Mouse (Mus musculus): ENCODE measurements around the gene Gm10553.
"Not testable (repeated sequence)": the region's sequence is repeated elsewhere in the genome, so short reads cannot be mapped to it uniquely, and the experiment has no call there.

Gm10553 gene

GRCm38 (mm10) chr1:85099864-85100263 lies at the start of gene Gm10553:
Gm10553 (plus strand) TSS chr1:85100164.
- DNase-seq (ENCODE audit: low spot score) = not testable (repeated sequence)

- DNase-seq (ENCODE audit: low spot score) = not testable (repeated sequence)
These were observed 28.3 kb upstream of the Gm10553 start for GRCm38 (mm10) chr1:85071690-85072089.

- DNase-seq (ENCODE audit: low spot score) = not testable (repeated sequence)
These were observed 26.9 kb upstream of the Gm10553 start for GRCm38 (mm10) chr1:85073099-85073498.

GRCm38 (mm10) chr1:85084803-85085202 lies 15.2 kb upstream of the Gm10553 start:
- DNase-seq (ENCODE audit: low spot score) = not testable (repeated sequence)

GRCm38 (mm10) chr1:85086211-85086610 lies 13.8 kb upstream of the Gm10553 start:
- not testable (repeated sequence) for DNase-seq (ENCODE audit: low spot score)

- not testable (repeated sequence) for DNase-seq (ENCODE audit: low spot score)
These were observed 7.8 kb upstream of the Gm10553 start for GRCm38 (mm10) chr1:85092169-85092568.

- not testable (repeated sequence) for DNase-seq (ENCODE audit: low spot score)
These were observed 6.9 kb upstream of the Gm10553 start for GRCm38 (mm10) chr1:85093011-85093572.

GRCm38 (mm10) chr1:85099081-85099480 lies 883 bp upstream of the Gm10553 start:
- not testable (repeated sequence) for DNase-seq (ENCODE audit: low spot score)

GRCm38 (mm10) chr1:85101754-85102153 lies 1.8 kb downstream of the Gm10553 start:
- not testable (repeated sequence) for DNase-seq (ENCODE audit: low spot score)

- peak; percentile 15 for DNase-seq (ENCODE audit: low spot score)
These were observed 5.4 kb downstream of the Gm10553 start for GRCm38 (mm10) chr1:85105336-85105735.

- DNase-seq (ENCODE audit: low spot score) = not testable (repeated sequence)
These were observed 6.0 kb downstream of the Gm10553 start for GRCm38 (mm10) chr1:85106013-85106412.

GRCm38 (mm10) chr1:85109753-85110152 lies 9.8 kb downstream of the Gm10553 start, which contains the start of gene A530032D15Rik:
A530032D15Rik (minus strand) TSS chr1:85109853.
- not testable (repeated sequence) for DNase-seq (ENCODE audit: low spot score)

- DNase-seq (ENCODE audit: low spot score) = not testable (repeated sequence)
These were observed 10.9 kb downstream of the Gm10553 start for GRCm38 (mm10) chr1:85110876-85111275.

GRCm38 (mm10) chr1:85111572-85111971 lies 11.6 kb downstream of the Gm10553 start:
- DNase-seq (ENCODE audit: low spot score) = not testable (repeated sequence)

- DNase-seq (ENCODE audit: low spot score) = not testable (repeated sequence)
These were observed 12.3 kb downstream of the Gm10553 start for GRCm38 (mm10) chr1:85112266-85112665.

- not testable (repeated sequence) for DNase-seq (ENCODE audit: low spot score)
These were observed 12.9 kb downstream of the Gm10553 start for GRCm38 (mm10) chr1:85112889-85113288.

GRCm38 (mm10) chr1:85114078-85114477 lies 14.1 kb downstream of the Gm10553 start:
- not testable (repeated sequence) for DNase-seq (ENCODE audit: low spot score)

GRCm38 (mm10) chr1:85114666-85115402 lies 14.9 kb downstream of the Gm10553 start:
- DNase-seq (ENCODE audit: low spot score) = not testable (repeated sequence)

GRCm38 (mm10) chr1:85117537-85117936 lies 17.6 kb downstream of the Gm10553 start:
- DNase-seq (ENCODE audit: low spot score) = not testable (repeated sequence)

GRCm38 (mm10) chr1:85118341-85118740 lies 18.4 kb downstream of the Gm10553 start:
- not testable (repeated sequence) for DNase-seq (ENCODE audit: low spot score)

GRCm38 (mm10) chr1:85121841-85122240 lies 21.9 kb downstream of the Gm10553 start:
- DNase-seq (ENCODE audit: low spot score) = not testable (repeated sequence)

- DNase-seq (ENCODE audit: low spot score) = not testable (repeated sequence)
These were observed 33.7 kb downstream of the Gm10553 start for GRCm38 (mm10) chr1:85133671-85134070.
